Mouse (Mus musculus) liver, embryonic 14.5 days (tissue): ENCODE measurements around the gene Ttc30a2.

Source experiments
- CTCF ChIP-seq: IDR thresholded peaks from 2 replicates; pipeline ENCODE4 v1.5.1; 2016; ENCODE audit warnings: antibody characterized with exemption, low read depth, control low read depth
- EP300 ChIP-seq: IDR thresholded peaks from 2 replicates; pipeline ENCODE4 v1.6.1; 2016; ENCODE audit warnings: antibody characterized with exemption, low read depth

- TF ChIP-seq EP300 = no peak
- no peak for TF ChIP-seq CTCF
Observed at GRCm38 (mm10) chr2:75991581-75992205, 13.7 kb upstream of the Ttc30a2 start.
